Mouse (Mus musculus): ENCODE measurements at regions not wholly inside any gene's neighbourhood (a gene's known extent, or its start where the extent isn't known, plus 50 kb on each side); places are given as distances from the start of the nearest gene placed in this dataset.
A peak's percentile ranks its signal among the peaks of the same experiment; 100 is the strongest.

DNA sequence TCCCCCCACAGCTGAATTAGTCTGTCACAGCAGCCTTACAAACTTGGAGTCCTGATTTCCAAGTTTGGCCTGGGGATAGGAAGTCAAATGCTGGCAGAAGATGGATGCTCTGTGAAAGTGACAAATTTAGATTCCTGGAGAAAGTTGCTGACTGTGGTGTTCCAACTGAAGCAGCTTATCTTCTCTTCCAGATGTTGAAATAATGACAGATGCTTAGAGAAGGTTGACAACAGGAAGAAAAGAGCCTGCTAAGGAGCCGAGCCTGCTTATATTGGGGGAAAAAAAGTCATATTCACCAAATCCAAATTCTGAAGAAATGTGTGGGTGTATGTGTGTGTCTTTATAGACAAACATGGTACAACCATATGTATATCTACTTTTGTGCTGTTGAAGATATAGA, 1380.4 kb upstream of the Cdh8 start:
- ATAC-seq (ENCODE audit: insufficient number of reproducible peaks, low FRiP score, low TSS enrichment) = no peak

GRCm38 (mm10) chr8:100793951-100794350, 1377.7 kb upstream of the Cdh8 start:
- no peak for ATAC-seq (ENCODE audit: insufficient number of reproducible peaks, low FRiP score, low TSS enrichment)

DNA sequence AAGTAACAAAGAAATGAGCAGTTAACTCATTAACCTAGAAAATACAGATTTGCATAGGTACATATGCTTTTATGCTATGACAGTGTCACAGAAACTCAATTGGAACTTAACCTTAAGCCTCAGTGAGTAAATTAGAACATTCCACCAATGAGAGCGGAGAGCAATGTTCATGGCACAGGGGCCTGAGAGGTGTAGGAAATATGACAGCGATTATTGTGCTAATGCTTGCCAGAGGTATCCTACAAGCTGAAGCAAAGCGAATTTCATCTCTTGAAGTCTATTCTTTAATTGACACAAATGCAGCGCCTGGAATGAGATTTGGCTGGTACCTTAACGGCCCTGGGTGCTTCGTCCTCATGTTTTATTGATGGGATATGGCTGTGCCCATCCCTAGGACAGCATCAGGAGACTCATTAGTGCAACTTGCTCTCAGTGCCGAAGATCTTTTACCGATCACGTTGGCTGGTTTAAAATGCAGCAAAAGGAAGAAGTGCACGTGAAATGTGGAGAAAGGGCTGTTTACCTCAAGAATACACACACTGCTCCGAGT, 1374.4 kb upstream of the Cdh8 start:
- no peak for ATAC-seq (ENCODE audit: insufficient number of reproducible peaks, low FRiP score, low TSS enrichment)

DNA sequence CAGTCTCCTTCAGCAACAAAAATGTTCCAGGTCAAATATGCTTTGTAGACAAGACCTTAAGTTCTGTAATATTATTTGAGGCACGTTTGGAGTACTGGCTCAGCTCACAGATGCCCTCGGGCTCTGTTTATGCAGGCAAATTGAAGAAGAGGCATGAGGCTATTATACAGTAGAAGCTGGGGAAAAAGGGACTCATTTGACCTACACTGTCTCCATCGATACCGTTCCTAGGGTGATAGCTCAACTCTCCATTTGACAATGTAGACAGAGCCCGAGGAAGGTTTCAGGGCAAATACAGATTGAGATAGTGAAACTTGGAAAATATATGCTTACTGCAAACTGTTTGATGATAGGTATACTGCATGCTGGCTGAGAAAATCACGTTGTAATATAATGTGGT, 1371.9 kb upstream of the Cdh8 start:
- no peak for ATAC-seq (ENCODE audit: insufficient number of reproducible peaks, low FRiP score, low TSS enrichment)

- peak; percentile 61 for ATAC-seq (ENCODE audit: insufficient number of reproducible peaks, low FRiP score, low TSS enrichment)
Measured at GRCm38 (mm10) chr8:100772742-100773370, 1356.6 kb upstream of the Cdh8 start.

DNA sequence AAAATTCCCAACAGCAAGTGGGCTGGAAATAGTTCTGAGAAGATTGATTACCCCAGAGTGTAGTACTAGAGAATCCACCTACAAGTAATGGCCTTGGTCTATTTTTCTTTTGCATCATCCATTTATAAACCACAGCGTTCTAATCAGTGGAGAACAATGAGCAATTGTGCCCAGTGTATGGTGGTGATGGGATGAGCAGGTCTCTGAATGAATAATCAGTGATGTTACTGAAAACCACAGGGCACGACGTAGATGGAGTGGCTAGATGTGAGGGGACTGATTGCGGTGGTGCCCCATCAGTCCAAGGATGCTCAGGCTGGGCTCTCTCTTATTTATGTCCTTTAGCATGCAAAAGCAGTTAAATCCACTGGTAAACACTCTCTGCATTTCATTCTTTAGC, 1353.3 kb upstream of the Cdh8 start:
- ATAC-seq (ENCODE audit: insufficient number of reproducible peaks, low FRiP score, low TSS enrichment) = no peak

DNA sequence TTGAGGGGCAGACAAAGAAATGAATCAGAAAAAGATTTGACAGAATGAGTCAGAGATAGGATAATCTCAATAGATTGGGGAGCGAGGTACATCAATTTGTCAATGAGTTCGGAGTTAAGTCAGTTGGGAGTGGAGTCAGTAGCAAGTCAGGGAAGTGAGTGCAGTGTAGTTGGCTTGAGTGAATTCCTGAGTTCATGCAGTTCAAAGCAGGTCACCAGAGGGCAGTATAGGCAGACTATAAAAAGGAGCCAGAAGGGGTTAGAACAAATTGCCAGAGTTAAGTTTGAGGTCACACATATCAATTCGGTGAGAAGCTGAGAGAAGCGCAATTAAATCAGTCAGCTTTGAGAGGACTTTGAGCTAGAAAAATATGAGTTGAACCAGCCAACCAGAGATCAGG, 1317.7 kb upstream of the Cdh8 start:
- no peak for ATAC-seq (ENCODE audit: insufficient number of reproducible peaks, low FRiP score, low TSS enrichment)

- ATAC-seq (ENCODE audit: insufficient number of reproducible peaks, low FRiP score, low TSS enrichment) = no peak
Measured at GRCm38 (mm10) chr8:100702365-100702764, 1286.1 kb upstream of the Cdh8 start.

DNA sequence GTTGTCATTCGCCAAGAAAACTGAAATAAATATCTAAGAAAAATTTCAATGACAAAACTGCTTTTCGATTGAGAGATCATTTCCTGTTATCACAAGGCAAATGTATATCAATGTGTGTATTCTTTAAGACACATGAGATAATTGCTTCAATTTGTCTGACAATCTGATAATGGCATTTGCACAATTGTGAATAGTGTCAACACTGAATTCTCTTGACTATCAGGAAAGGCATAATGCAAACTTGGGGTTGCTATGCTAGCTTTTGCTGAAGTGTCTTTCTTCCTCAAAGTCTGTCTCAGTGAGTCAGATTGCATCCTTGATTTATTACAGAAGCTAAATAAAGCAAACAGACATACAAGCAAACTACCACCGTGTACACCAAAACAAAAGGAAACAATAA, 1278.8 kb upstream of the Cdh8 start:
- no peak for ATAC-seq (ENCODE audit: insufficient number of reproducible peaks, low FRiP score, low TSS enrichment)

GRCm38 (mm10) chr8:100678580-100678979, 1262.3 kb upstream of the Cdh8 start:
- ATAC-seq (ENCODE audit: insufficient number of reproducible peaks, low FRiP score, low TSS enrichment) = no peak
